Mouse (Mus musculus) heart, adult 2 months (tissue): ENCODE measurements at regions not wholly inside any gene's neighbourhood (a gene's known extent, or its start where the extent isn't known, plus 50 kb on each side); places are given as distances from the start of the nearest gene placed in this dataset.
A peak's percentile ranks its signal among the peaks of the same experiment; 100 is the strongest.

ENCODE experiments used
- DNase-seq, 2 experiments: peaks; one replicate each; pipeline ENCODE4 v3.0.0; 2021
- H3K27ac ChIP-seq: fragments of 200-600 bp; 2 replicates; pipeline ENCODE4 v1.8.1; 2022
- H3K27me3 ChIP-seq: fragments of 200-500 bp; 2 replicates; pipeline ENCODE4 v1.6.1; 2012; ENCODE audit warnings: mild to moderate bottlenecking, low read length, inconsistent platforms, mixed read lengths; ENCODE audit not compliant: control insufficient read depth, insufficient read depth
- H3K36me3 ChIP-seq: fragments of 200-500 bp; 2 replicates; pipeline ENCODE4 v1.6.1; 2012; ENCODE audit warnings: low read length, inconsistent platforms; ENCODE audit not compliant: control insufficient read depth, insufficient read depth
- H3K4me1 ChIP-seq: fragments of 200-500 bp; 2 replicates; pipeline ENCODE4 v1.6.1; 2011; ENCODE audit warnings: low read length; ENCODE audit not compliant: control insufficient read depth, insufficient read depth
- H3K4me3 ChIP-seq: fragments of 200-600 bp; 2 replicates; pipeline ENCODE4 v1.8.1; 2022
- H3K79me2 ChIP-seq: fragments of 200-500 bp; replicated peaks from 2 replicates; pipeline ENCODE4 v1.6.1; 2012; ENCODE audit warnings: mild to moderate bottlenecking, inconsistent platforms, low read length, moderate library complexity, mixed read lengths; ENCODE audit not compliant: control insufficient read depth, insufficient read depth
- H3K9ac ChIP-seq: fragments of 200-500 bp; 2 replicates; pipeline ENCODE4 v1.6.1; 2012; ENCODE audit warnings: low read depth, mild to moderate bottlenecking, control low read depth, inconsistent platforms, low read length, mixed read lengths
- CTCF ChIP-seq: fragments of 200-600 bp; IDR thresholded peaks from 2 replicates; pipeline ENCODE4 v1.8.1; 2022; ENCODE audit warnings: antibody characterized with exemption, mild to moderate bottlenecking, moderate library complexity
- EP300 ChIP-seq: fragments of 200-500 bp; IDR thresholded peaks from 2 replicates; pipeline ENCODE4 v1.6.1; 2011; ENCODE audit warnings: low read depth, low read length, control low read depth; ENCODE audit not compliant: insufficient read depth
- POLR2A ChIP-seq: fragments of 200-500 bp; IDR thresholded peaks from 2 replicates; pipeline ENCODE4 v1.6.1; 2011; ENCODE audit warnings: mild to moderate bottlenecking, low read depth, low read length, control low read depth; ENCODE audit not compliant: insufficient read depth
- WGBS: fragments of 180-500 bp; shearing (Covaris S2); methylation state at CpG from one replicate; pipeline ENCODE4 v1.1.7; 2018; 5-methylcytosine and 5-hydroxymethylcytosine counted together
- intact Hi-C: fragments of 180-260 bp; cut with DNase I; formaldehyde crosslinking; loops from one replicate; pipeline ENCODE4 v1.15.1; 2025

DNA sequence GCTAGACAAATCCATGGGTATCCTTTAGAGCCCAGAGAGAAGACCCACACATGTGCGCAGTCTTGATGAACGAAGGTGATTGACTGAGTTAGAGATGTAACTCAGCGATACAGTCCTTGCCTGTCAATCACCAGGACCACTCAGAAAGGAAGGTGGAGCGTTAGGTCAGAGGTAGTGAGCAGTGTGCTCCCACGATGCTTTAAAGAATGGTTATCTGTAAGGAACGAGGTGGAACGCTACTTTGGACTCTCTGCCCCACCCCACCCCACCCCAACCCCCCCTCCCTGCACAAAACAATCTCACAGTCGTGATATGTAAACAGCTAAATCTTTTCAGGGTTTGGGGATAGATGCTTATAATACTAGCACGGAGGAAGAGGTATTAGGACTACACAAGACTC lies 144.0 kb upstream of the Jmjd1c start:
- TF ChIP-seq POLR2A (no peak), EP300 (no peak), CTCF (no peak)

DNA sequence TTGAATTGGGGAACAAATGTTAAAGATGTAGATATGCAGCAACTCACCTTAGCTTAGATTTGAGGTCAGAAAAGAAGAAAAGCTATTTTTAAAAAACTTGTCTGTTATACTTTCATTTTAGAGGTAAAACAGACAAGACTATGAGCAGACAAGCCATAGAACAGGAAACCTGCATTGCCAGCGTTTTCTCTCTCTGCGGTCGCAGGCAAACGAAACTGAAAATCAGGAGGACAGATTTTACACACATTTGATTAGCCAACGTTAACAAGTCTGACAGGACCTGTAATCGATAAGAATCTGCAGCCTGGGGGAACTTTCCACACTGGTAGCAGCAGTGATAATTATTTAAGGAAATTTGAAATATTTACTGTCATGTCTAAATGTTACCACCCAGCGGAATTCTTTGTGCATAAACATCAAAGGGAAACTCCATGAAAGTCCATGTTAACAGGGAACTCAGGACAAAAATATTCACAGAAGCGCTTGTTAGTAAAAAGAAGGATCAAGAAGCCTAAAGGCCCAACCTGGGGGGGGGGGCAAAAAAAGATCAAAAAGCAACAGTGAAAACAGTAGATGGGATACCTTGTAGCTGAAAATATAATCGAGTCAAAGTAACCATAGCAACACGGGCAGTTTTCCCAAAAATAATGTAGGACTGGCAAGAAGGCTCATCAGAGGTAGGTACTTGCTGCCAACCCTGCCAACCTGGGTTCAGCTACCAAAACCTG lies 142.5 kb upstream of the Jmjd1c start:
- intact Hi-C loops = no loop called here
- TF ChIP-seq CTCF = no peak
- no peak for TF ChIP-seq EP300
- TF ChIP-seq POLR2A = no peak
- Histone ChIP-seq H3K4me3 (no peak overlapping the region), H3K36me3 (no peaks in the 10 kb centered on the region), H3K27ac (no peak overlapping the region; the same call in 1 of the 2 replicates), H3K4me1 (peaks cover 4% of the 10 kb centered on the region), H3K27me3 (no peaks in the 10 kb centered on the region), H3K9ac (no peak overlapping the region), H3K79me2 (no peaks in the 10 kb centered on the region)
- whole genome bisulfite sequencing = 72% methylated on average over 10 of the region's 10 CpGs
- DNase-seq = peak in 1 of 2 experiments; percentile 39

More for the DNA sequence above, 144.0 kb upstream of the Jmjd1c start:
- intact Hi-C loops = no loop called here
- WGBS = 75% methylated on average over 9 of the region's 9 CpGs
- no peak overlapping the region for H3K27ac ChIP-seq
- DNase-seq = no peak
- no peak overlapping the region for H3K4me3 ChIP-seq
- H3K9ac ChIP-seq = no peak overlapping the region
- no peaks in the 10 kb centered on the region for H3K27me3 ChIP-seq
- H3K4me1 ChIP-seq = peaks cover 4% of the 10 kb centered on the region
- H3K79me2 ChIP-seq = no peaks in the 10 kb centered on the region
- no peaks in the 10 kb centered on the region for H3K36me3 ChIP-seq

DNA sequence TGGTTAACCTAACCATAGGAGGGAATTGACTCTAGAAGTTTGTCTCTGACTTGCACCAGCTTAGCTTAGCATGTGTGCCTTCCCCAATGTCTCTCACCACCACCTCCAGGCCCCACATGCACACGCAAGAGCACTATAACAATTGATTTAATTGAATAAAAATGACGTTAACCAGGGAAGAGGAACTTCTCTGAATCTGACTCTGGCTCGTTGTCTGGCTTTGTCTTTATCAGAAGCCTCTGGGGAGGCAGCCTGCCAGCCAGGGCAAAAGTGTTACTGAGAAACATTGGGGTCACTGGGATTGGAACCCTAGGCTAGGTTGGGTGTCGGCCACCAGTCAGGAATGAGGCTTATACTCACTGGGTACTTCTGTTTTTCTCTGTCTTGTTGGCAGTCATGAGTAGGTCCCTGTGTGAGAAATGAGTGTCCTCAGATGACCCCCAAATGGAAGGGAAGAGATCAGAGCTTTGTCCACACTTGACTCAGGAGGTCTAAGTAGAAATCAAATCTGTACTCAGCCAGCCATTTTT lies 141.9 kb upstream of the Jmjd1c start:
- Histone ChIP-seq H3K27ac (no peak overlapping the region; the same call in 1 of the 2 replicates), H3K4me3 (no peak overlapping the region), H3K4me1 (peaks cover 4% of the 10 kb centered on the region), H3K36me3 (no peaks in the 10 kb centered on the region), H3K9ac (no peak overlapping the region), H3K79me2 (no peaks in the 10 kb centered on the region), H3K27me3 (no peaks in the 10 kb centered on the region)
- TF ChIP-seq CTCF (no peak), POLR2A (no peak), EP300 (no peak)
- 9% methylated on average over 4 of the region's 4 CpGs for WGBS
- intact Hi-C loops = no loop called here
- peak; percentile 50 to 61 for DNase-seq

DNA sequence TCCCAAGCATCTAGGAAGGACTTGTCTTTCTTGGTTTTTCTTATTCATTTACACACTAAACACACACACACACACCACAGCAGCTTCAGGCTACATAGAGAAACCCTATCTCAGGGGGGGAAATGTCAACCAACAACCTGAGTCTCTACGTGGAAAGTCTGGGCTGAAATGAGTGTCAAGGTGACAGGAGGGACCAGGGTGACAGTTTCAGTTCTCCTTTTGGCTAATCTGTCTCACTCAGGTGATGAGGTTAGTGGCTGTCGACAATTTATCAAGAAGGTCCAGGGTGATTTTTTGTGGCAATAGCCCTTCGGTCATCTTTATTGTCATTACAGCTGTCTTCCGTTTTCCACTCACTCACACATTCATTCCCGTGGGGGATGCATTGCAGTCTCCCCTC lies 140.5 kb upstream of the Jmjd1c start:
- DNase-seq = no peak
- H3K79me2 ChIP-seq = no peaks in the 10 kb centered on the region
- TF ChIP-seq POLR2A = no peak
- TF ChIP-seq EP300 = no peak
- no peak for TF ChIP-seq CTCF
- H3K4me1 ChIP-seq = peaks cover 4% of the 10 kb centered on the region
- H3K9ac ChIP-seq = no peak overlapping the region
- intact Hi-C loops = loop anchor here (5.0 kb wide), 1 partner anchor 33 kb away; no protein-coding TSS in a partner anchor
- no peaks in the 10 kb centered on the region for H3K36me3 ChIP-seq
- H3K27ac ChIP-seq = no peak overlapping the region
- WGBS = 49% methylated on average over 5 of the region's 5 CpGs
- H3K27me3 ChIP-seq = no peaks in the 10 kb centered on the region
- H3K4me3 ChIP-seq = no peak overlapping the region

DNA sequence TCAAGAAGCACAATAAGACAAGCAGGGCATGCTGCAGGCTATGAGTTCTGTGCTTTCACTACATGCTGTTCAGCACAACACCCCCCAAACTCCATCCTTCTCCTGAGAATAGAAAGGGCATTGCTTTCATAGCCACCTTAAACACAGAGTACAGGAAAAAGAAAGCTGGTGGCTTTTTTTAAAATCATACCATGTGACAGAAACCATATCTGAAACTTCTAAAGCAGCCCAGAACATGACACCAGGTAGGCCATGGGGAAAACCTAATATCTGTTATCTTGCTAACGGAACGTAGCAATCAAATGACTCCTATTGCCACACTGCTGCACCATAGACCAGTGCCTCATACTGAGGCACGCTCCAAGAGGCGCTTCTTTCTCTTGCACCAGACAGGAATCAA lies 139.3 kb upstream of the Jmjd1c start:
- Histone ChIP-seq H3K27me3 (no peaks in the 10 kb centered on the region), H3K36me3 (no peaks in the 10 kb centered on the region), H3K9ac (no peak overlapping the region), H3K79me2 (no peaks in the 10 kb centered on the region), H3K27ac (no peak overlapping the region), H3K4me1 (peaks cover 4% of the 10 kb centered on the region), H3K4me3 (no peak overlapping the region)
- intact Hi-C loops = loop anchor here (5.0 kb wide), 1 partner anchor 34 kb away; no protein-coding TSS in a partner anchor
- 87% methylated on average over 4 of the region's 4 CpGs for WGBS
- no peak for TF ChIP-seq EP300
- no peak for TF ChIP-seq POLR2A
- TF ChIP-seq CTCF = no peak
- no peak for DNase-seq

DNA sequence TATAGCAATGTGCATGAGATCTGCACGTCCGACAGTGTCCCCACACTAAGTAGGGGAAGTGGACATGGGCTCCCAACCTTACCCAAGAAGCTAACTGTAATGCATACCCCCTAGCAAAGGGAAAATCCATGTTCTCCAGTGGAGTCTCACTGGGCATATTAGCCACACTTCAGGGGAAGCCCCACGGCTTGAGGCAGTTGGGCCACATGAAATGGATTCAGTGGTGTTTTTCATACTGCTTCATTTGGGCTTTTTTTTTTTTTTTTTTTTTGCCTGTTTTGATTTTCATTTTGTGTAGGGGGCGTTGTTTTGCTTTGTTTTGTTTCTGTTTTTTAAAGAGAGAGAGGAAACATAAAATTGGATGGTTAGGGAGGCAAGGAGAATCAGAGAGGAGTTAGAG lies 138.6 kb upstream of the Jmjd1c start:
- intact Hi-C loops = loop anchor here (5.0 kb wide), 1 partner anchor 35 kb away; no protein-coding TSS in a partner anchor
- TF ChIP-seq EP300 = no peak
- TF ChIP-seq POLR2A = no peak
- TF ChIP-seq CTCF = no peak
- Histone ChIP-seq H3K79me2 (no peaks in the 10 kb centered on the region), H3K4me3 (no peak overlapping the region), H3K27ac (no peak overlapping the region), H3K9ac (no peak overlapping the region), H3K36me3 (no peaks in the 10 kb centered on the region), H3K4me1 (peaks cover 4% of the 10 kb centered on the region), H3K27me3 (no peaks in the 10 kb centered on the region)
- no peak for DNase-seq
- 93% methylated on average over 4 of the region's 4 CpGs for WGBS
